21 mouse cellular contexts compared by ENCODE assay signal in genomic region chr1:192800338-192800737, GRCm38 (mm10). TPM values are rescaled to one million over a fixed set of nuclear protein-coding genes. Genes with fewer than 3 reads are reported as not detected.
A peak's percentile ranks its signal among the peaks of the same experiment; 100 is the strongest.
DNase-seq lines count a peak whose midpoint lies in the region; ATAC-seq and TF ChIP-seq lines count a peak whose summit lies in the region.
"Had no signal": no experiment of that assay in that cellular context is flagged by ENCODE, and none has a peak within 500 bp of the region (broad histone marks: within the 10 kb centered on the region; RNA-seq: fewer than 3 reads in every experiment).

No protein-coding gene starts in this region.

- H3K4me2 ChIP-seq in stomach, embryonic 15.5 days, result no peak overlapping the region
- H3K4me2 ChIP-seq in stomach, postnatal 0 days (replicated peaks; ENCODE audit: low read depth), result no peak overlapping the region
- H3K4me2 ChIP-seq in limb, embryonic 11.5 days (ENCODE audit: low read depth, severe bottlenecking), result no peak overlapping the region
- no peak overlapping the region for H3K4me2 ChIP-seq in liver, embryonic 13.5 days
- no peak overlapping the region for H3K4me2 ChIP-seq in heart, embryonic 11.5 days
- H3K4me2 ChIP-seq: hindbrain, embryonic 12.5 days; intestine, embryonic 15.5 days; midbrain, embryonic 11.5 days had no signal

- DNase-seq in stomach, postnatal 0 days (ENCODE audit: low spot score), result no peak
- DNase-seq in limb, embryonic 11.5 days (ENCODE audit: low spot score), result no peak
- peak; percentile 53 for DNase-seq in liver, embryonic 13.5 days
- no peak for DNase-seq in layer of hippocampus, postnatal 36 days
- DNase-seq: adrenal gland, postnatal 25 days; cerebellum, adult 9-10 months; gastrocnemius, postnatal 10 days; heart, adult 2 months; lung, adult 18-20 months; retina, postnatal 1 day had no signal

- no peak overlapping the region for H3K27ac ChIP-seq in stomach, embryonic 15.5 days
- H3K27ac ChIP-seq in stomach, postnatal 0 days (replicated peaks), result no peak overlapping the region
- H3K27ac ChIP-seq in limb, embryonic 11.5 days (replicated peaks; ENCODE audit: low read depth, low read length), result peak overlapping the region; percentile 85
- peak overlapping the region; percentile 21; the same call in 1 of the 2 replicates for H3K27ac ChIP-seq in liver, embryonic 13.5 days
- H3K27ac ChIP-seq in heart, embryonic 11.5 days (ENCODE audit: low read depth, low read length), result no peak overlapping the region
- H3K27ac ChIP-seq: heart, adult 2 months; intestine, embryonic 15.5 days; kidney, postnatal 0 days; layer of hippocampus, adult 2 months had no signal

- peaks cover 26% of the 10 kb centered on the region for H3K4me1 ChIP-seq in stomach, embryonic 15.5 days
- 0 out of 2 replicates have a peak, but pooled peaks cover 2% of the 10 kb centered on the region for H3K4me1 ChIP-seq in stomach, postnatal 0 days (replicated peaks; ENCODE audit: control insufficient read depth, insufficient read depth)
- peaks cover 48% of the 10 kb centered on the region for H3K4me1 ChIP-seq in limb, embryonic 11.5 days (ENCODE audit: control insufficient read depth, insufficient read depth, low read length)
- H3K4me1 ChIP-seq in liver, embryonic 13.5 days (replicated peaks), result peaks cover 32% of the 10 kb centered on the region
- H3K4me1 ChIP-seq in heart, embryonic 11.5 days (ENCODE audit: control insufficient read depth, insufficient read depth, low read length), result peaks cover 21% of the 10 kb centered on the region

- no peaks in the 10 kb centered on the region for H3K36me3 ChIP-seq in stomach, embryonic 15.5 days
- H3K36me3 ChIP-seq in stomach, postnatal 0 days (ENCODE audit: control insufficient read depth, insufficient read depth, low read length), result no peaks in the 10 kb centered on the region
- no peaks in the 10 kb centered on the region for H3K36me3 ChIP-seq in limb, embryonic 11.5 days (ENCODE audit: control insufficient read depth, insufficient read depth, low read length)
- H3K36me3 ChIP-seq in liver, embryonic 13.5 days, result no peaks in the 10 kb centered on the region
- no peaks in the 10 kb centered on the region for H3K36me3 ChIP-seq in heart, embryonic 11.5 days (ENCODE audit: control insufficient read depth, insufficient read depth, low read length)
- H3K36me3 ChIP-seq: hindbrain, embryonic 12.5 days; intestine, embryonic 15.5 days had no signal

- no peak for TF ChIP-seq CTCF in stomach, postnatal 0 days (IDR thresholded peaks at IDR 0.05; ENCODE audit: low read depth)

- no peak overlapping the region for H3K4me3 ChIP-seq in stomach, embryonic 15.5 days (replicated peaks)
- no peak overlapping the region for H3K4me3 ChIP-seq in stomach, postnatal 0 days (ENCODE audit: low read depth, low read length)
- no peak overlapping the region for H3K4me3 ChIP-seq in limb, embryonic 11.5 days (ENCODE audit: low read depth, low read length)
- no peak overlapping the region for H3K4me3 ChIP-seq in liver, embryonic 13.5 days (replicated peaks)
- no peak overlapping the region for H3K4me3 ChIP-seq in heart, embryonic 11.5 days (ENCODE audit: low read depth, low read length)
- H3K4me3 ChIP-seq: heart, adult 2 months; hindbrain, embryonic 12.5 days; intestine, embryonic 15.5 days; layer of hippocampus, adult 2 months had no signal

- no peak for TF ChIP-seq EP300 in stomach, postnatal 0 days (optimal IDR thresholded peaks at IDR 0.05)

- 78% methylated on average over 8 of the region's 8 CpGs for WGBS in stomach, embryonic 15.5 days
- WGBS in stomach, postnatal 0 days, result 77% methylated on average over 8 of the region's 8 CpGs
- WGBS in limb, embryonic 11.5 days, result 75% methylated on average over 8 of the region's 8 CpGs
- WGBS in liver, embryonic 13.5 days (ENCODE audit: insufficient replicate concordance), result 24% methylated on average over 8 of the region's 8 CpGs
- WGBS in heart, embryonic 11.5 days (ENCODE audit: insufficient replicate concordance), result 71% methylated on average over 8 of the region's 8 CpGs

- no peaks in the 10 kb centered on the region for H3K27me3 ChIP-seq in stomach, embryonic 15.5 days (replicated peaks)
- H3K27me3 ChIP-seq in stomach, postnatal 0 days (ENCODE audit: control insufficient read depth, insufficient read depth, low read length), result no peaks in the 10 kb centered on the region
- no peaks in the 10 kb centered on the region for H3K27me3 ChIP-seq in limb, embryonic 11.5 days (ENCODE audit: control insufficient read depth, insufficient read depth, low read length)
- no peaks in the 10 kb centered on the region for H3K27me3 ChIP-seq in liver, embryonic 13.5 days
- no peaks in the 10 kb centered on the region for H3K27me3 ChIP-seq in heart, embryonic 11.5 days (ENCODE audit: control insufficient read depth, insufficient read depth, low read length)
- H3K27me3 ChIP-seq: hindbrain, embryonic 12.5 days; intestine, embryonic 15.5 days had no signal

- no peak overlapping the region for H3K9ac ChIP-seq in stomach, embryonic 15.5 days
- no peak overlapping the region for H3K9ac ChIP-seq in stomach, postnatal 0 days (ENCODE audit: low read length)
- no peak overlapping the region for H3K9ac ChIP-seq in limb, embryonic 11.5 days (ENCODE audit: low read length)
- H3K9ac ChIP-seq in liver, embryonic 13.5 days, result no peak overlapping the region
- no peak overlapping the region for H3K9ac ChIP-seq in heart, embryonic 11.5 days (ENCODE audit: low read depth, low read length)
- H3K9ac ChIP-seq: hindbrain, embryonic 12.5 days; intestine, embryonic 15.5 days had no signal

- ATAC-seq in stomach, embryonic 15.5 days (ENCODE audit: insufficient read depth, low FRiP score, low read depth), result peak; percentile 27; the same call in 1 of the 2 replicates
- ATAC-seq in stomach, postnatal 0 days (ENCODE audit: low FRiP score, low TSS enrichment), result no peak
- ATAC-seq in limb, embryonic 11.5 days (ENCODE audit: insufficient number of reproducible peaks, low FRiP score, low TSS enrichment, low read depth), result no peak
- peak; percentile 90 for ATAC-seq in liver, embryonic 13.5 days (ENCODE audit: low read depth)
- ATAC-seq in heart, embryonic 11.5 days (replicated peaks; ENCODE audit: insufficient number of reproducible peaks, low FRiP score, low TSS enrichment), result no peak
- ATAC-seq in inflammation-experienced regulatory T-cells, adult 6 months, result no peak
- ATAC-seq in megakaryocyte, adult 5-6 weeks (ENCODE audit: poor library complexity, severe bottlenecking), result no peak
- ATAC-seq: activated CD4-positive, CD25-positive, alpha-beta regulatory T cell, adult 4 months; intestine, embryonic 15.5 days had no signal

- H3K9me3 ChIP-seq in stomach, embryonic 15.5 days, result no peaks in the 10 kb centered on the region
- H3K9me3 ChIP-seq in stomach, postnatal 0 days (ENCODE audit: control insufficient read depth, low read length), result no peaks in the 10 kb centered on the region
- no peaks in the 10 kb centered on the region for H3K9me3 ChIP-seq in limb, embryonic 11.5 days (ENCODE audit: control insufficient read depth, low read length)
- no peaks in the 10 kb centered on the region for H3K9me3 ChIP-seq in liver, embryonic 13.5 days (replicated peaks)
- H3K9me3 ChIP-seq in heart, embryonic 11.5 days (replicated peaks; ENCODE audit: control insufficient read depth, low read length), result no peaks in the 10 kb centered on the region
- H3K9me3 ChIP-seq: hindbrain, embryonic 12.5 days; intestine, embryonic 15.5 days had no signal

RNA-seq across cellular contexts. Expression of gene Hhat, which starts 29.3 kb away (rescaled TPM):
- 8.7 and 9.7 TPM in 2 replicates for polyA plus RNA-seq in stomach, embryonic 15.5 days (2015; fragmentation: Nextera tagmentation; extraction: Ambion mirVana)
- polyA plus RNA-seq in stomach, postnatal 0 days (2015; fragmentation: Nextera tagmentation; extraction: Ambion mirVana), result 3.1 and 3.6 TPM in 2 replicates
- 12.3 and 16.6 TPM in 2 replicates for polyA plus RNA-seq in limb, embryonic 11.5 days (2014; fragmentation: Nextera tagmentation; extraction: Ambion mirVana)
- polyA plus RNA-seq in liver, embryonic 13.5 days (2015; fragmentation: Nextera tagmentation; extraction: Ambion mirVana), result 1.5 and 1.8 TPM in 2 replicates
- polyA plus RNA-seq in heart, embryonic 11.5 days (2014; fragmentation: Nextera tagmentation; extraction: Ambion mirVana), result 7.2 and 9.5 TPM in 2 replicates
- polyA plus RNA-seq in inflammation-experienced regulatory T-cells, adult 6 months (2017; shearing (Covaris generic)), result 1 to 10 TPM in 2 of 3 experiments, under 1 TPM in 1; 0.84 to 2.9 (median 2.8) TPM
- total RNA-seq in layer of hippocampus, postnatal 36 days (2021), result 1 to 10 TPM in 1 of 2 experiments, under 1 TPM in 1; 0.62 to 1.3 TPM
- 1.1 TPM in 2 replicates for total RNA-seq in megakaryocyte, adult 5-6 weeks (2015)
- total RNA-seq in megakaryocyte, adult 5-6 weeks (2017), result 0.99 and 2.6 TPM in 2 replicates

RNA-seq across cellular contexts. Expression of gene Sertad4, which starts 55.2 kb away (rescaled TPM):
- 18.4 and 19.3 TPM in 2 replicates for polyA plus RNA-seq in stomach, embryonic 15.5 days (2015; fragmentation: Nextera tagmentation; extraction: Ambion mirVana)
- polyA plus RNA-seq in stomach, postnatal 0 days (2015; fragmentation: Nextera tagmentation; extraction: Ambion mirVana), result 5.7 and 6.6 TPM in 2 replicates
- polyA plus RNA-seq in limb, embryonic 11.5 days (2014; fragmentation: Nextera tagmentation; extraction: Ambion mirVana), result 71.9 and 73.6 TPM in 2 replicates
- polyA plus RNA-seq in liver, embryonic 13.5 days (2015; fragmentation: Nextera tagmentation; extraction: Ambion mirVana), result 0.93 and 1.2 TPM in 2 replicates
- 8.9 and 10.2 TPM in 2 replicates for polyA plus RNA-seq in heart, embryonic 11.5 days (2014; fragmentation: Nextera tagmentation; extraction: Ambion mirVana)
- not detected for polyA plus RNA-seq in inflammation-experienced regulatory T-cells, adult 6 months (2017; shearing (Covaris generic))
- total RNA-seq in layer of hippocampus, postnatal 36 days (2021), result 10 to 100 TPM; 12.5 to 14.9 TPM
- not detected in 2 replicates for total RNA-seq in megakaryocyte, adult 5-6 weeks (2015)
- not detected in 2 replicates for total RNA-seq in megakaryocyte, adult 5-6 weeks (2017)
- total RNA-seq: neutrophil, adult 5-6 weeks had no signal
- polyA plus RNA-seq: activated CD4-positive, CD25-positive, alpha-beta regulatory T cell, adult 4 months had no signal

Comparison
In these comparisons a context has a peak if more than half of its experiments do, and no peak if none do; other contexts are left out.
1. ATAC-seq: peak in stomach, embryonic 15.5 days (single experiment) and liver, embryonic 13.5 days (single experiment); none in stomach, postnatal 0 days (single experiment), limb, embryonic 11.5 days (single experiment), heart, embryonic 11.5 days (single experiment), inflammation-experienced regulatory T-cells, adult 6 months (single experiment) and megakaryocyte, adult 5-6 weeks (single experiment).
2. H3K27ac ChIP-seq: peak in limb, embryonic 11.5 days (single experiment) and liver, embryonic 13.5 days (single experiment); none in stomach, embryonic 15.5 days (single experiment), stomach, postnatal 0 days (single experiment) and heart, embryonic 11.5 days (single experiment).